Mouse (Mus musculus) CD4-positive helper T cell, adult 2 months (primary cell): ENCODE results near the gene Slc30a6.
"Not testable (repeated sequence)": the region's sequence is repeated elsewhere in the genome, so short reads cannot be mapped to it uniquely, and the experiment has no call there.

Source experiments
- DNase-seq: peaks from one replicate; pipeline ENCODE4 v3.0.0-alpha.2; 2012; ENCODE audit warnings: low read depth, missing footprints, low spot score

The Slc30a6 gene

GRCm38 (mm10) chr17:74449776-74450175 is 54.4 kb downstream of the Slc30a6 start:
- no peak for DNase-seq

GRCm38 (mm10) chr17:74453928-74454327 is 58.5 kb downstream of the Slc30a6 start:
- no peak for DNase-seq

- DNase-seq, result no peak
Measured at GRCm38 (mm10) chr17:74454660-74455059, 59.3 kb downstream of the Slc30a6 start.

GRCm38 (mm10) chr17:74455426-74455825 is 60.0 kb downstream of the Slc30a6 start:
- DNase-seq, result no peak

- DNase-seq, result no peak
Measured at GRCm38 (mm10) chr17:74456825-74457224, 61.4 kb downstream of the Slc30a6 start.

GRCm38 (mm10) chr17:74457972-74458677 is 62.7 kb downstream of the Slc30a6 start:
- no peak for DNase-seq

- peak; percentile 21 for DNase-seq
Measured at GRCm38 (mm10) chr17:74458711-74459408, 63.5 kb downstream of the Slc30a6 start, which contains the start of gene Nlrc4. Gene Nlrc4, minus strand, starts transcription at chr17:74459142.

- no peak for DNase-seq
Measured at GRCm38 (mm10) chr17:74463510-74463909, 68.1 kb downstream of the Slc30a6 start.

GRCm38 (mm10) chr17:74467981-74468380 is 72.6 kb downstream of the Slc30a6 start:
- not testable (repeated sequence) for DNase-seq

GRCm38 (mm10) chr17:74470133-74470532 is 74.7 kb downstream of the Slc30a6 start:
- DNase-seq, result not testable (repeated sequence)
